Mouse (Mus musculus) midbrain, postnatal 0 days (tissue): ENCODE data around the gene Ccdc92b. TPM values are rescaled to one million over a fixed set of nuclear protein-coding genes. Genes with fewer than 3 reads are reported as not detected.
A peak's percentile ranks its signal among the peaks of the same experiment; 100 is the strongest.

ENCODE experiments used
- ATAC-seq: fragments of 200-750 bp; cut with Nextera tagmentation; 2 replicates; pipeline ENCODE4 v1.8.0; 2017; ENCODE audit warnings: moderate number of reproducible peaks, mild to moderate bottlenecking, moderate TSS enrichment, moderate library complexity; ENCODE audit not compliant: low FRiP score
- DNase-seq: peaks from one replicate; pipeline ENCODE4 v3.0.0-alpha.2; 2015; ENCODE audit warnings: low spot score
- H3K27ac ChIP-seq: fragments of 300-500 bp; sonication (generic); 2 replicates; pipeline ENCODE4 v1.5.1; 2014; ENCODE audit warnings: low read depth, mild to moderate bottlenecking, low read length, mixed read lengths
- H3K27me3 ChIP-seq: fragments of 300-500 bp; sonication (generic); 2 replicates; pipeline ENCODE4 v1.6.1; 2014; ENCODE audit warnings: low read length, control low read depth, mixed read lengths; ENCODE audit not compliant: insufficient read depth
- H3K36me3 ChIP-seq: fragments of 300-500 bp; sonication (generic); 2 replicates; pipeline ENCODE4 v1.6.1; 2014; ENCODE audit warnings: low read length, control low read depth, mixed read lengths; ENCODE audit not compliant: insufficient read depth
- H3K4me1 ChIP-seq: fragments of 300-500 bp; sonication (generic); 2 replicates; pipeline ENCODE4 v1.6.1; 2014; ENCODE audit warnings: mild to moderate bottlenecking, control low read depth, antibody characterized with exemption, low read length, mixed read lengths; ENCODE audit not compliant: insufficient read depth
- H3K4me2 ChIP-seq: fragments of 300-500 bp; sonication (generic); 2 replicates; pipeline ENCODE4 v1.6.1; 2014; ENCODE audit warnings: low read depth, mild to moderate bottlenecking, low read length, mixed read lengths; ENCODE audit not compliant: poor library complexity, severe bottlenecking
- H3K4me3 ChIP-seq: fragments of 300-500 bp; sonication (generic); 2 replicates; pipeline ENCODE4 v1.5.1; 2014; ENCODE audit warnings: low read depth, mild to moderate bottlenecking, low read length, moderate library complexity
- H3K9ac ChIP-seq: fragments of 300-500 bp; sonication (generic); replicated peaks from 2 replicates; pipeline ENCODE4 v1.6.1; 2014; ENCODE audit warnings: mild to moderate bottlenecking, low read length, moderate library complexity, mixed read lengths; ENCODE audit not compliant: poor library complexity, severe bottlenecking
- H3K9me3 ChIP-seq: fragments of 300-500 bp; sonication (generic); 2 replicates; pipeline ENCODE4 v1.6.1; 2016; ENCODE audit warnings: low read length, control low read depth
- CTCF ChIP-seq: IDR thresholded peaks from 2 replicates; pipeline ENCODE4 v1.5.1; 2016; ENCODE audit warnings: antibody characterized with exemption, mild to moderate bottlenecking
- WGBS: fragments of 180-500 bp; shearing (Covaris S2); extraction: QIAGEN DNeasy Blood & Tissue Kit; methylation state at CpG from one replicate; pipeline ENCODE4 v1.1.7; 2014; 5-methylcytosine and 5-hydroxymethylcytosine counted together
- polyA plus RNA-seq: library from polyadenylated mRNA; unstranded; fragments of >200 nt; fragmentation: Nextera tagmentation; extraction: Ambion mirVana; gene quantifications from 2 replicates; pipeline ENCODE4 v1.2.1, GENCODE M21; 2015
- total RNA-seq: library from RNA; depleted of rRNA; stranded (reverse); fragments of >200 nt; gene quantifications from 2 replicates; pipeline ENCODE4 v1.2.3, GENCODE M21; 2014

Ccdc92b gene
- total and polyA plus RNA-seq, 2 experiments from 2014 or later: 3.4 to 14.6 TPM

GRCm38 (mm10) chr11:74652791-74653191, 33.4 kb downstream of the Ccdc92b start:
- no peak for TF ChIP-seq CTCF
- DNase-seq (peak; percentile 63), ATAC-seq (no peak)
- H3K4me2 ChIP-seq: no peak overlapping the region
- H3K27ac ChIP-seq: no peak overlapping the region
- H3K9me3 ChIP-seq: no peaks in the 10 kb centered on the region
- no peaks in the 10 kb centered on the region for H3K27me3 ChIP-seq
- peaks cover 18% of the 10 kb centered on the region; the same call in 1 of the 2 replicates for H3K4me1 ChIP-seq
- peaks cover 14% of the 10 kb centered on the region for H3K36me3 ChIP-seq
- 56% methylated on average over 4 of the region's 4 CpGs for WGBS
- no peak overlapping the region for H3K4me3 ChIP-seq
- no peak overlapping the region; the same call in 1 of the 2 replicates for H3K9ac ChIP-seq

- H3K4me2 ChIP-seq: no peak overlapping the region
- H3K27ac ChIP-seq: no peak overlapping the region
- no peak for ATAC-seq
These were observed 34.0 kb downstream of the Ccdc92b start for GRCm38 (mm10) chr11:74653385-74653784.

GRCm38 (mm10) chr11:74655941-74656340, 36.5 kb downstream of the Ccdc92b start:
- H3K27me3 ChIP-seq: no peaks in the 10 kb centered on the region
- H3K9ac ChIP-seq: no peak overlapping the region
- H3K4me2 ChIP-seq: no peak overlapping the region
- ATAC-seq: no peak
- no peak overlapping the region for H3K27ac ChIP-seq
- WGBS: 90% methylated on average over 3 of the region's 3 CpGs
- no peak for TF ChIP-seq CTCF
- H3K4me1 ChIP-seq: peaks cover 10% of the 10 kb centered on the region; the same call in 1 of the 2 replicates
- no peak for DNase-seq
- peaks cover 45% of the 10 kb centered on the region for H3K36me3 ChIP-seq
- H3K9me3 ChIP-seq: no peaks in the 10 kb centered on the region
- H3K4me3 ChIP-seq: no peak overlapping the region

More at GRCm38 (mm10) chr11:74653385-74653784, 34.0 kb downstream of the Ccdc92b start:
- H3K27me3 ChIP-seq: no peaks in the 10 kb centered on the region
- no peak overlapping the region for H3K4me3 ChIP-seq
- H3K9ac ChIP-seq: no peak overlapping the region; the same call in 1 of the 2 replicates
- no peak for TF ChIP-seq CTCF
- no peaks in the 10 kb centered on the region for H3K9me3 ChIP-seq
- WGBS: 68% methylated on average over 6 of the region's 6 CpGs
- H3K4me1 ChIP-seq: peaks cover 17% of the 10 kb centered on the region; the same call in 1 of the 2 replicates
- DNase-seq: no peak
- peaks cover 19% of the 10 kb centered on the region for H3K36me3 ChIP-seq

- Histone ChIP-seq H3K4me3 (no peak overlapping the region), H3K27me3 (no peaks in the 10 kb centered on the region), H3K4me2 (no peak overlapping the region), H3K36me3 (peaks cover 88% of the 10 kb centered on the region), H3K4me1 (no peaks in the 10 kb centered on the region), H3K9ac (no peak overlapping the region), H3K27ac (no peak overlapping the region), H3K9me3 (no peaks in the 10 kb centered on the region)
- no peak for DNase-seq
- TF ChIP-seq CTCF: no peak
- ATAC-seq: no peak
- 97% methylated on average over 13 of the region's 13 CpGs for WGBS
These were observed 40.9 kb downstream of the Ccdc92b start for GRCm38 (mm10) chr11:74660336-74660735.

GRCm38 (mm10) chr11:74661641-74662040, 42.2 kb downstream of the Ccdc92b start:
- Histone ChIP-seq H3K27ac (no peak overlapping the region), H3K36me3 (peaks cover 95% of the 10 kb centered on the region), H3K4me1 (no peaks in the 10 kb centered on the region), H3K4me3 (no peak overlapping the region), H3K27me3 (no peaks in the 10 kb centered on the region), H3K9me3 (no peaks in the 10 kb centered on the region), H3K9ac (no peak overlapping the region), H3K4me2 (no peak overlapping the region)
- DNase-seq: no peak
- 95% methylated on average over 19 of the region's 19 CpGs for WGBS
- TF ChIP-seq CTCF: no peak
- no peak for ATAC-seq

GRCm38 (mm10) chr11:74662221-74662620, 42.8 kb downstream of the Ccdc92b start:
- Histone ChIP-seq H3K4me1 (no peaks in the 10 kb centered on the region), H3K9ac (no peak overlapping the region), H3K4me3 (no peak overlapping the region), H3K9me3 (no peaks in the 10 kb centered on the region), H3K36me3 (peaks cover 96% of the 10 kb centered on the region), H3K4me2 (no peak overlapping the region), H3K27me3 (no peaks in the 10 kb centered on the region), H3K27ac (no peak overlapping the region)
- no peak for TF ChIP-seq CTCF
- no peak for DNase-seq
- ATAC-seq: no peak
- WGBS: 91% methylated on average over 6 of the region's 6 CpGs
